Mouse (Mus musculus) stomach, postnatal 0 days (tissue): Measurements from ENCODE around the gene 1700001O22Rik.

Experiments
- CTCF ChIP-seq: IDR thresholded peaks from 2 replicates; pipeline ENCODE4 v1.5.1; 2016; ENCODE audit warnings: antibody characterized with exemption, low read depth, mild to moderate bottlenecking, moderate library complexity
- EP300 ChIP-seq: optimal IDR thresholded peaks from 2 replicates; pipeline ENCODE3; 2016; ENCODE audit warnings: antibody characterized with exemption

DNA sequence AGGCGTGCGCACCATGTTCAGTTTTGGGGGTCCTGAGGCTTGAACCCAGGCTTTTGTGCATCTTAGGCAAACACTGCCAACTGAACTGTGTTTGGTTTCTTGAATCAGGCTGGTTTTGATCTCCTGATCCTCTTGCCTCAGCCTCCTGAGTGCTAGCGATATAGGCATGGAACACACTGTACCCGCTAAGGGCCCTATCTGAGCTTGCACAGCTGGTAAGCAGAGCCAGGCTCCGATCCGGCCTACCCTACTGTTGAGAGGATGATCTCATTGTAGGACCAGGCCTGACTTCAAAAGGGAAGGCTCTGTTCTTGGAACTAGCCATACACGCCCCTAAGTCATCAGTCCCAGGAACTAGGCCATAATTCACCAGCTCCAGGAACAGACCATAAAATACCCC is 7.1 kb upstream of the 1700001O22Rik start:
- TF ChIP-seq CTCF (no peak), EP300 (no peak)
